Mouse (Mus musculus) forebrain, embryonic 10.5 days (tissue): ENCODE results near the gene Scn5a. TPM values are rescaled to one million over a fixed set of nuclear protein-coding genes. Genes with fewer than 3 reads are reported as not detected.

Experiments
- DNase-seq: peaks from one replicate; pipeline ENCODE4 v3.0.0-alpha.2; 2017; ENCODE audit warnings: low spot score; ENCODE audit errors: extremely low spot score
- H3K27ac ChIP-seq: fragments of 300-500 bp; sonication (generic); 2 replicates; pipeline ENCODE4 v1.5.1; 2016; ENCODE audit warnings: mild to moderate bottlenecking
- H3K27me3 ChIP-seq: fragments of 300-500 bp; sonication (generic); 2 replicates; pipeline ENCODE4 v1.6.1; 2016; ENCODE audit warnings: mild to moderate bottlenecking; ENCODE audit not compliant: poor library complexity, severe bottlenecking
- H3K36me3 ChIP-seq: fragments of 300-500 bp; sonication (generic); replicated peaks from 2 replicates; pipeline ENCODE4 v1.6.1; 2016; ENCODE audit warnings: mild to moderate bottlenecking, moderate library complexity
- H3K4me1 ChIP-seq: fragments of 300-500 bp; sonication (generic); 2 replicates; pipeline ENCODE4 v1.6.1; 2016
- H3K4me3 ChIP-seq: fragments of 300-500 bp; sonication (generic); 2 replicates; pipeline ENCODE4 v1.5.1; 2016; ENCODE audit warnings: mild to moderate bottlenecking, moderate library complexity
- H3K9me3 ChIP-seq: fragments of 300-500 bp; sonication (generic); 2 replicates; pipeline ENCODE4 v1.6.1; 2016; ENCODE audit warnings: mild to moderate bottlenecking, moderate library complexity
- WGBS: fragments of 180-500 bp; shearing (Covaris S2); methylation state at CpG from one replicate; pipeline ENCODE4 v1.1.7; 2016; 5-methylcytosine and 5-hydroxymethylcytosine counted together
- polyA plus RNA-seq: library from polyadenylated mRNA; unstranded; fragments of >200 nt; fragmentation: Nextera tagmentation; extraction: Ambion mirVana; gene quantifications from 2 replicates; pipeline ENCODE4 v1.2.1, GENCODE M21; 2016

The Scn5a gene
- 2.9 and 3.6 TPM in 2 replicates for polyA plus RNA-seq

DNA sequence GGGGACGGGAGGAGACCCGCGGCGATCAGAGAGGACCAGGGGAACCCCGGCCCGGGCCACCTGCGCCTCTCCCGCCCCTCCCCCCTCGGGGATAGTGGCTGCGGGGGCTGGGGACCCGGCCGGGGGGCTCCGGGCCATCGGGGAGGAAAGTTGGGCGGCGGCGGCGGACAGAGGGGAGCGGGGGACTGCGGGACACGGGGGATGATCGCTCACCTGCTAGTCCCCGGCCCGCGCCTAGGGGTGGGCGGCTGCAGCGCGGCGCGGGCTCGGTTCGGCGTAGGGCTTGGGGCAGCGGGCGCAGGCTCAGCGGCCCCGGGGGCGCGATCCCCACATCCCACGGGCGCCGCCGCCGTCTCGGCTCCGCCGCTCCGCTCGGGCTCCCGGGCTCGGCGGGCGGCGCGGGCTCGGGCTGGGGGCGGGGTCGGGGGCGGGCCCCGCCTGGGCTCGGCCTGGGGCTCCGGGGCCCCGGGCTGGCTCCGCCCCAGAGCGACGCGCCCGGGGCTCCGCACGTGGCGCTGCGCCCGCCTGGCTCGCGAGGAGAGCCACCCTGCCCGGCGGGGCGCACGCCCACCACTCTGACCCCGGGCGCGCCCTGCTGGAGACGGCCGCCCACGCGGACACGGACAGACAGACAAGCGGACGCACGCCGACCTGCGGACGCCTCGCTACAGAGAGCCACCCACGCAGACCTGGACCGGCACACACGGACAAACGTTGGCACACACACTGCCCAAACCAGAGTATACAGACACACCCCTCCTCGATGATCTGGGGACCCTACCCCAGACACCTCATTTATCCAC lies at the start of gene Scn5a:
TSS of gene Scn5a (minus strand) at position 381 of the 803 bp plus-strand sequence.
- peak within 1 kb of the TSS; percentile 85 for H3K4me3 ChIP-seq
- no peaks in the 10 kb centered on the region for H3K36me3 ChIP-seq
- no peaks in the 10 kb centered on the region for H3K9me3 ChIP-seq
- peaks cover 56% of the 10 kb centered on the region for H3K4me1 ChIP-seq
- peaks cover 95% of the 10 kb centered on the region for H3K27me3 ChIP-seq
- under 1% methylated on average over 71 of the region's 99 CpGs for WGBS
- no peak for DNase-seq
- peak within 1 kb of the TSS; percentile 86 for H3K27ac ChIP-seq

DNA sequence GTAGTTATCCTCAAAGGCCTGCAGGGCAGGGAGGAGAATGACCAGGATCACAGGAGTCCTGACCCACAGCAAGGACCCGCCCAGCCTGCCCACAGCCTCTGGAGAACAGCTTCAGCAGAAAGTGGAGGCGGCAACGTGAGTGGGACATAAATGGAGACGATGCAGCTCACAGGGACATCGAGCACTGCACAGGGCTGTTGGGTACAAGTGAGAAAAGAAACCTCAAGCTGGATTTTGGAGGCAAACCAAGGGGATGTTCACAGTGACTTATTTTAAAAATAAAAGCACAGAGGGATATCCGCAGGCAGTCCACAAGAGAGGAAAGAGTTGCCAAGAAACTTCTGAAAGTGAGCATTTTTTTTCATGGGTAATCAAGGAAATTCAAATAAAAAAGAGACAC lies 48.4 kb upstream of the Scn5a start:
- Histone ChIP-seq H3K9me3 (no peaks in the 10 kb centered on the region), H3K27me3 (no peaks in the 10 kb centered on the region; the same call in 1 of the 2 replicates), H3K27ac (no peak overlapping the region), H3K4me3 (no peak overlapping the region), H3K4me1 (peaks cover 11% of the 10 kb centered on the region), H3K36me3 (no peaks in the 10 kb centered on the region)
- WGBS: 84% methylated on average over 6 of the region's 6 CpGs
- no peak for DNase-seq

DNA sequence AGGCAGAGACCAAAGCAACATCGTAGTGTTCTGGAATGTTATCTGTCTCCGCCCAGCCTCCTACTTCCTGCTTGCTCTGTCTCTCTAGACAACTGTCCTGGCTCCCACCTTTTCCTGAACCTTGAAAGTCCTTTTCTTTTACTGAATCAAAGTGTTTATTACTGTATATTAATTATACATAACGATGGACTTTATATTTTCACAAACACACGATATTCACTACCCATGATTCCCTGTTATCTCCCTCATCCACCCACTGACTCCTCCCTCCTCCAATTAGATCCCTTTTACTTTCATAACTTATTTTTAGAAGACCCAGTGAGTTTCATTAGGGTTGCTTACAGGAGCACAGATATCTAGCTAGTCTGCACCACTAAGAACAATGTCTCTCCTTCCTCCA lies 45.3 kb upstream of the Scn5a start:
- DNase-seq: no peak
- Histone ChIP-seq H3K27ac (no peak overlapping the region), H3K36me3 (no peaks in the 10 kb centered on the region), H3K9me3 (no peaks in the 10 kb centered on the region), H3K4me3 (no peak overlapping the region), H3K27me3 (no peaks in the 10 kb centered on the region), H3K4me1 (no peaks in the 10 kb centered on the region)
- WGBS: 88% methylated on average over 4 of the region's 4 CpGs

DNA sequence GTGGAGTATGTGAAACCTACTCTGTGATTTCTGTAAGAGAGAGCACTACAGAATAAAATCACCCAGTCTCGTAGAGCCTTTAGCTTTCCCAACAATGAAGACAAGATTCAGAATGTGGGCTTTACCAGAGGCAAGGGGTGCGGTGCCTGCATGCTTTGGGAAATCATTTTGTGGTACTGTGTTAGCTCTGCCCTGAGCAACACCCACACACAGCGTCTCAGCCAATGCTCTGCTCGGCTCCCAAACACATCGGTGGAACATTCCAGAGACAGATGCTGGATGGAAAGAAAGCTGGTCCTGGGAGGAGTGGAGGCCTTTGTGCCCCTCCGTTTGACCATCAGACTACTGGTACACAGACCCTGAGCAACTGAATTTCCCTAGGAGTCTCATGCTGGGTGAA lies 36.0 kb upstream of the Scn5a start:
- H3K36me3 ChIP-seq: no peaks in the 10 kb centered on the region
- peaks cover 20% of the 10 kb centered on the region for H3K4me1 ChIP-seq
- H3K27ac ChIP-seq: no peak overlapping the region
- H3K9me3 ChIP-seq: no peaks in the 10 kb centered on the region
- no peaks in the 10 kb centered on the region for H3K27me3 ChIP-seq
- no peak overlapping the region for H3K4me3 ChIP-seq
- no peak for DNase-seq
- WGBS: 76% methylated on average over 6 of the region's 6 CpGs

DNA sequence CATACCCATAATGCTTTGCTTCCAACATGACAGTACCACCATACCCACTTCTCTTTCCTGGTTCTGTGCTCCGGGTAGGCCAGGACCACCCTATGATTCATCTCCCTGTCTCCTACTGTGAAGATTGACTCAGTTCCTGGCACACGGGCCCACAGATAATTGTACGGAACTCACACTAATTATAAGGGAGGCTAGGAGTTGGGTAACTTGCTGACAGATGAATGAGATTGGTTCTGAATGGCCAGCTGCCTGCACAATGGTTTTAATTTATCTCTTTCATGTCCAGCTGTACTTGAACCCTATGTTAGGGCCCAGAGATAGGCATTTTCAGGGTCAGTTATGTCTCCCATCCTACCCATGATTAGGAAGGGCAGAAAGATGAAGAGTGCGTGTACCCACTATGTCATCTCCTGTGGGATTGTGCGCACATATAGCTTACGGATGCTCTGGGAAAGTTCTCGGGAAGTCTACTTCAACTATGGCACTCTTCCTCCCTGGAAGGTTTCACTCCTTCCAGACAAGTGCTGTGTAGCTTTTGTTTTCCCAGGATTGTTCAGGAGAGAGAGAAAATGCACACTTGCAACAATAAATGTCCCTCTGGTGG lies 31.8 kb upstream of the Scn5a start:
- WGBS: 90% methylated on average over 7 of the region's 7 CpGs

DNA sequence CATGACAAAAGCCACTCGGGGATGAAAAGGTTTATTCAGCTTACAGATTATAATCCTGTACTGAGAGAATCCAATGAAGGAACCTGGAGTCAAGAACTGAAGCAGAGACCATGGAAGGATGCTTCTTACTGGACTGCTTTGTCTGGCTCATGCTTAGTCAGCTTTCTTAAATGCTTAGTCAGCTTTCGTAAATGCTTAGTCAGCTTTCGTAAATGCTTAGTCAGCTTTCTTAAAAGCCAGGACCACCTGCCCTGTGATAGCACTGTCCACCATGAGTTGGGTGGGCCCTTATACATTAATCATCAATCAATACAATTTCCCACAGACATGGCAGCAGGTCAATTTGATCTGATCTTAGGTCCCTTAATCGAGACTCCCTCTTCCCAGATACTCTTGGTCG lies 28.1 kb upstream of the Scn5a start:
- Histone ChIP-seq H3K4me1 (peaks cover 10% of the 10 kb centered on the region; the same call in 1 of the 2 replicates), H3K27ac (no peak overlapping the region), H3K27me3 (no peaks in the 10 kb centered on the region), H3K4me3 (no peak overlapping the region), H3K36me3 (no peaks in the 10 kb centered on the region), H3K9me3 (no peaks in the 10 kb centered on the region)
- no peak for DNase-seq
- WGBS: 95% methylated on average over 5 of the region's 5 CpGs

More for the DNA sequence above, 31.8 kb upstream of the Scn5a start:
- Histone ChIP-seq H3K4me3 (no peak overlapping the region), H3K36me3 (no peaks in the 10 kb centered on the region), H3K9me3 (no peaks in the 10 kb centered on the region), H3K27ac (no peak overlapping the region), H3K4me1 (peaks cover 16% of the 10 kb centered on the region), H3K27me3 (no peaks in the 10 kb centered on the region)
- DNase-seq: no peak

DNA sequence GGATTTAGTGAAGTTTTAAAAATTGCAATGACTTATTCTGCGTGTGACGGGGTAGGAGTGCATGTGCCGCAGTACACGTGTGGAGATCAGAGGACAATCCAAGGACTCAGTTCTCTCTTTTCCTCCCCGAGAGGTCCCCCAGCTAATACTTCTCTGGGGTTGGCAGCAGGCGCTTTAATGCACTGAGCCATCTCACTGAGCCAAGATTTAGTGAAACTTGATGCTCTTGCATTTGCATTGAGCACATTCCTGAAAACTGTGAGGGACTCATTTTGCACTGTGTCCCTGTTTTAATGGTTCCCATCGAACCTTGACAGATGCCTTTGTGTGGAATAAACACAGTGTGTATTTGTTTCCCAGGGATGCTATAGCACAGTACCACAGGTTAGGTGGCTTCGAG lies 25.8 kb upstream of the Scn5a start:
- Histone ChIP-seq H3K27ac (no peak overlapping the region), H3K4me3 (no peak overlapping the region), H3K9me3 (peaks cover 5% of the 10 kb centered on the region), H3K4me1 (peaks cover 10% of the 10 kb centered on the region; the same call in 1 of the 2 replicates), H3K36me3 (no peaks in the 10 kb centered on the region), H3K27me3 (no peaks in the 10 kb centered on the region)
- no peak for DNase-seq
- 78% methylated on average over 8 of the region's 8 CpGs for WGBS

DNA sequence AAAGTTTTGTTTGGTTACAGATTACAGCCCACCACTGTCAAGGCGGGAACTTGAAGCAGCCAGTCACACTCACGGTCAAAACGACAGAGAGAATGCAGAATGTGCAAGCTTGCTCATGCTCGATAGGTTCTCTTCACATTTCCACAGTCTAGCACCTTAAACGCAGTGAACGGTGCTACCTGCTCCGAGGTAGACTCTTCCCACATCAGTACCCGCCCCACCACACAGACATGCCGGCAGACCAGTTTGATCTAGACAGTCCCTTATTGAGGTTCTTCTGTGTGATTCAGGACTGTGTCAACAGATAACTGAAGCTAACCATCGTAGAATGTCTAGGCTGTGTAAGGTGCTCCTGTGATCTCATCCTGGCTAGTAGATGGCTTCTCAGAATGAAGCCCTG lies 19.7 kb upstream of the Scn5a start:
- no peak overlapping the region for H3K27ac ChIP-seq
- no peaks in the 10 kb centered on the region for H3K27me3 ChIP-seq
- no peak for DNase-seq
- H3K4me3 ChIP-seq: no peak overlapping the region
- H3K4me1 ChIP-seq: peaks cover 5% of the 10 kb centered on the region; the same call in 1 of the 2 replicates
- no peaks in the 10 kb centered on the region for H3K36me3 ChIP-seq
- H3K9me3 ChIP-seq: peaks cover 5% of the 10 kb centered on the region
- WGBS: 93% methylated on average over 10 of the region's 10 CpGs

DNA sequence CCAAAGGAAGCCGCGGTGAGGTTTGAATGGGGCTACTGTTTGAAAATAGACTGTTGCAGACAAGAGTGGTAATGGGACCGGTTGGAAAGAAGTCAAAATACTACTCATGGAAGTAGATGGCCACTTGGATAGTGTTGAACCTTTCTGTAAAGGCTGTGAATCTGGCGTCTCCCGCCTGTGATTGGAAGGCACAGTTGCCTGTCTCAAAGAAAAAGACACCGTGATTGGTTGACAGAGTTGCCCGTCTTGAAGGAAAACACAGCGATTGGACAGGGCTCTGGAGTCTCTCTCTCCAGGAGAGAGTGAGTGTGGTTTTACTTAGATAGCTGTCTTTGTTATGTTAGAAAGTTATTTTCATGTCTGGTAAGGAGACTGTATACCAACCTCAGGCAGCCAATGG lies 18.5 kb upstream of the Scn5a start:
- Histone ChIP-seq H3K4me1 (peaks cover 5% of the 10 kb centered on the region; the same call in 1 of the 2 replicates), H3K36me3 (no peaks in the 10 kb centered on the region), H3K4me3 (no peak overlapping the region), H3K27ac (no peak overlapping the region), H3K27me3 (no peaks in the 10 kb centered on the region), H3K9me3 (peaks cover 5% of the 10 kb centered on the region)
- 83% methylated on average over 8 of the region's 8 CpGs for WGBS
- no peak for DNase-seq

DNA sequence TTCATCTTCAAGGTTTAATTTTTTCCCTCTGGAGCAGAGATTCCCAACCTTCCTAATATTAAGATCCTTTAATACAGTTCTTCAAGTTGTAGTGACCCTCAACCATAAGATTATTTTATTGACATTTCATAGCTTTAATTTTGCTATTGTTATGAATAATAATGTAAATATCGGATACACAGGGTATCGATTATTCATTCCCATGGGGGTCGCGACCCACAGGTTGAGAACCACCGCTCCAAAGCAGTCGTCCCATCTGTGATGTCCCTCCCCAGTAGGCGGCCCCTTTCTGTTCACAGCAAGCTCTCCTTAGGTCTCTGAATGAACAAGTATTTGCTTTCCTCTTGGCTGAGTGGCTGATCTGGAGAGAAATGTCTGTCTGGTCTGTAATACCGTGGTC lies 10.8 kb upstream of the Scn5a start:
- Histone ChIP-seq H3K4me3 (no peak overlapping the region), H3K4me1 (peaks cover 13% of the 10 kb centered on the region), H3K27ac (no peak overlapping the region), H3K9me3 (no peaks in the 10 kb centered on the region), H3K27me3 (peaks cover 27% of the 10 kb centered on the region), H3K36me3 (no peaks in the 10 kb centered on the region)
- no peak for DNase-seq
- WGBS: 88% methylated on average over 8 of the region's 8 CpGs

DNA sequence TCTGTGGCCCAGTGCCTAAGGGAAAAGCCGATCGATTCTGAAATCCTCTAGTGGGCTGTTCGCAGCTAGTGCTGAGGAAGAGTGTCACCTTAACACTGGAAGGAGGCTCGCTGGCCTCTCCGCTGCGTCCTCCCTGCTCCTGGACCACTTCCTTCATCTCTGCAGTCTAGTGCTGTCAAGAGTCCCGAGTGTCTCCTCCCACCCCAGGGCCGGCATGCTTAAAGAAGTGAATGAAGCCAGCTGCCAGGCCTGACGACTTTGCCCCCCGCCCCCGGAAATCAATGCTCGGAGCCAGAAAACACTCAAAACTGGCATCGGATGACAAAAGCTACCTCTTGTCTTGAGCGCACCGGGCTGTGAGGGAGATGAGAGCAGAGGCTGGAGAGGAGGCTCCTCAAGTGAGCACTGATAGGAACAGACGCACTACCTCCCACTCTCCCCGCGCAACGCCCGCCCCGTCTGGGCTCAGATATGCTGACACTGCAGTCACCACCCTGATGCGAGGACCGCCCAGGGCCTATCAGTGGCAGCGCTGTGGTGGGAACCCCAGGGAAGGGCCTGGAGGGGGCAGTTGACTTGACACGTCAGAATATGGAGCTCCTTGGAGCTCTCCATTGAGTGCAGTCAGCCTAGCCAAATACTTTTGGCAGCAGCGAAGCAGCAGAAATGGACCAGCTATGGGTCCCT lies 10.1 kb upstream of the Scn5a start:
- DNase-seq: no peak

DNA sequence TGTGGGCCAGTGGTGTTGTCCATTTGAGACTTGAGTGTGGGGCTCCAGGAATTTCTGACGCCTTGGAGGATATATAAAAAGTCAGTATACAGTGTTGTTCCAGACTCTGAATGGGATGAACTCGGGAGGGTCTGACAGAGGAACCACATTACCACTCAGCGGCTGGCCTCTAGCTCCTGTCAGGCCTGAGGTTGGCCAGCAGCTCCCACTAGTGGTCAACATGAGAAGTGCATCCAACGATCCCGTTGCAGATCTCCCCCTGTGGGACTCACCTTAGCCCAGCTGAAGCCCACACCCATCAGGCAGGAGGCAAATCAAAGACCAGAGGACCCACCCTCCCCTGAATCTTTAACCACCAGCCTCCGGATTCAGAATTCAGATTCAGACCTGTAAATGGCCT lies 1.9 kb upstream of the Scn5a start:
- Histone ChIP-seq H3K27me3 (peaks cover 92% of the 10 kb centered on the region), H3K27ac (no peak overlapping the region), H3K4me1 (peaks cover 37% of the 10 kb centered on the region), H3K36me3 (no peaks in the 10 kb centered on the region), H3K9me3 (no peaks in the 10 kb centered on the region), H3K4me3 (no peak overlapping the region)
- DNase-seq: peak; percentile 86
- 1% methylated on average over 6 of the region's 6 CpGs for WGBS

More for the DNA sequence above, 10.1 kb upstream of the Scn5a start:
- WGBS: 47% methylated on average over 26 of the region's 26 CpGs
- no peaks in the 10 kb centered on the region for H3K36me3 ChIP-seq
- peaks cover 33% of the 10 kb centered on the region for H3K27me3 ChIP-seq
- no peaks in the 10 kb centered on the region for H3K9me3 ChIP-seq
- no peak overlapping the region for H3K4me3 ChIP-seq
- peaks cover 13% of the 10 kb centered on the region for H3K4me1 ChIP-seq
- H3K27ac ChIP-seq: no peak overlapping the region

DNA sequence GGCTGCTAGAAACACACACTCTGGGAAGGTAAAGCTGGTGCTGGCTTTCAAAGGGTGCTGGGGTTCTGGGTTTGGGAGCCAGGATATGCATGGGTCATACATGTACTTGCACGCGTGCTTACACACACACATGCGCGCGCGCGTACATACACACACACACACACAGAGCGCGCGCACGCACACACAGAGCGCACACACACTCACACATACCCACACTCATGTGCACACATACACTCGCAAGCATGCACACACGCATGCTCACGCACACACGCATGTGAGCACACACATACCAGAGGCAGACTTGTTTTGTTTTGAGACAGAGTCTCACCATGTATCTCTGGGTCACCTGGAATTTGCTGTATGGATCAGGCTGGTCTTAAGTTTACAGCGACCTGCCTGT lies 1.4 kb upstream of the Scn5a start:
- DNase-seq: no peak
- WGBS: 90% methylated on average over 17 of the region's 17 CpGs
- Histone ChIP-seq H3K27ac (no peak overlapping the region), H3K27me3 (peaks cover 92% of the 10 kb centered on the region), H3K36me3 (no peaks in the 10 kb centered on the region), H3K9me3 (no peaks in the 10 kb centered on the region), H3K4me3 (no peak overlapping the region), H3K4me1 (peaks cover 42% of the 10 kb centered on the region)
